Mouse (Mus musculus) heart, adult 2 months (tissue): ENCODE results near the gene Lama5.

Experiments used
- CTCF ChIP-seq: fragments of 200-600 bp; IDR thresholded peaks from 2 replicates; pipeline ENCODE4 v1.8.1; 2022; ENCODE audit warnings: antibody characterized with exemption, mild to moderate bottlenecking, moderate library complexity
- EP300 ChIP-seq: fragments of 200-500 bp; IDR thresholded peaks from 2 replicates; pipeline ENCODE4 v1.6.1; 2011; ENCODE audit warnings: low read depth, low read length, control low read depth; ENCODE audit not compliant: insufficient read depth
- POLR2A ChIP-seq: fragments of 200-500 bp; IDR thresholded peaks from 2 replicates; pipeline ENCODE4 v1.6.1; 2011; ENCODE audit warnings: mild to moderate bottlenecking, low read depth, low read length, control low read depth; ENCODE audit not compliant: insufficient read depth

- no peak for TF ChIP-seq POLR2A
- no peak for TF ChIP-seq CTCF
- TF ChIP-seq EP300, result no peak
These were observed 55.4 kb downstream of the Lama5 start for GRCm38 (mm10) chr2:180170151-180170805.
